ENCODE assay signal across 9 mouse cellular contexts in the genomic region with DNA sequence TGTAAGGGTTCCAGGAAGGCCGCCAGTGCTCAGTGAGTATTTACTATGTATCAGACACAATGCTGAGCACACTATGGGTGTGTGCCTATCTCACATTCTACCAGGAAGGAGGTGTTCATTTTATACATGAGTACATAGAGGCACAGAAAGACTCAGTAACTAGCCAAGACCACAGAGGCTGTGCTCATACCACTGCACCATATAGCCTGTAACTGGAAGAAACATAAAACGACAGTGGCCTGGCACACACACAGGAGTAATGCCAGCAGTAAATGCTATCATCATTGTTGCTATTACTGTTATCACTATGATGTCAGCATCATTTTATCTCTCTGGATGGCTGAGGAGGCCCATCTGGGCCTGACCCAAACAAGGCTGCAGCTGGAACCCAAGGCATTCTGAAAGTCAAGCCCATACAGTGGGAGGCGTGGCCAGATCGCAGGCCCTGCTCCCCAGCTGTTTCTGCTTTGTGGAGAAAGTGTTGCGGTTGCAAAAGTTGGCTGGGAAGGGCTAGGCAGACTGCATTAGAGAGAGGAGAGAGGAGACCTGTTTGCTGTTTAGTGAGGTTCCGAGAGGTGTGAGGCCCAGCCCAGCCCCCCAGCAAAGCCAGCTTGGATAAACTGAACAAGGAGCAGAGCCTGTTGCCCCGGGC.
A peak's percentile ranks its signal among the peaks of the same experiment; 100 is the strongest.
DNase-seq lines count a peak whose midpoint lies in the region; ATAC-seq lines count a peak whose summit lies in the region.
"Had no signal": no experiment of that assay in that cellular context is flagged by ENCODE, and none has a peak within 500 bp of the region (broad histone marks: within the 10 kb centered on the region; RNA-seq: fewer than 3 reads in every experiment).

No protein-coding gene starts in this region.

- H3K36me3 ChIP-seq in kidney, embryonic 15.5 days, result no peaks in the 10 kb centered on the region
- no peaks in the 10 kb centered on the region for H3K36me3 ChIP-seq in stomach, embryonic 16.5 days (ENCODE audit: control insufficient read depth, insufficient read depth, low read length)
- H3K36me3 ChIP-seq: liver, embryonic 15.5 days had no signal

- no peak overlapping the region for H3K27ac ChIP-seq in kidney, embryonic 15.5 days
- peak overlapping the region; percentile 34; the same call in 1 of the 2 replicates for H3K27ac ChIP-seq in stomach, embryonic 16.5 days (ENCODE audit: low read length)
- H3K27ac ChIP-seq: liver, embryonic 15.5 days had no signal

- no peak overlapping the region for H3K4me2 ChIP-seq in kidney, embryonic 15.5 days
- H3K4me2 ChIP-seq in stomach, embryonic 16.5 days (ENCODE audit: low read depth, low read length), result no peak overlapping the region
- H3K4me2 ChIP-seq: liver, embryonic 15.5 days had no signal

- WGBS in kidney, embryonic 15.5 days, result 68% methylated on average over 7 of the region's 7 CpGs
- 45% methylated on average over 7 of the region's 7 CpGs for WGBS in stomach, embryonic 16.5 days

- DNase-seq in kidney, postnatal 10 days, result peak; percentile 74
- DNase-seq in heart, postnatal 4 days, result peak; percentile 53
- no peak for DNase-seq in yolk sac, embryonic 10.5 days (ENCODE audit: low spot score)
- DNase-seq in cerebellum, adult 11-12 months, result no peak
- DNase-seq: cerebellum, postnatal 10 days had no signal

- no peak overlapping the region for H3K4me3 ChIP-seq in kidney, embryonic 15.5 days (replicated peaks)
- H3K4me3 ChIP-seq in stomach, embryonic 16.5 days (replicated peaks; ENCODE audit: low read length), result no peak overlapping the region
- H3K4me3 ChIP-seq: liver, embryonic 15.5 days had no signal

- no peaks in the 10 kb centered on the region for H3K27me3 ChIP-seq in kidney, embryonic 15.5 days
- H3K27me3 ChIP-seq in stomach, embryonic 16.5 days (ENCODE audit: control insufficient read depth, insufficient read depth, low read length), result no peaks in the 10 kb centered on the region

- no peak overlapping the region for H3K9ac ChIP-seq in kidney, embryonic 15.5 days
- no peak overlapping the region for H3K9ac ChIP-seq in stomach, embryonic 16.5 days (ENCODE audit: low read length)
- H3K9ac ChIP-seq: liver, embryonic 15.5 days had no signal

- ATAC-seq in kidney, embryonic 15.5 days (replicated peaks; ENCODE audit: low FRiP score), result no peak
- ATAC-seq in common myeloid progenitor, adult 5-6 weeks (replicated peaks; ENCODE audit: low read depth, poor library complexity, severe bottlenecking), result peak; percentile 37
- peak; percentile 54 for ATAC-seq in stomach, embryonic 16.5 days (ENCODE audit: insufficient read depth, low FRiP score)

- H3K4me1 ChIP-seq in kidney, embryonic 15.5 days, result peaks cover 21% of the 10 kb centered on the region
- H3K4me1 ChIP-seq in stomach, embryonic 16.5 days (ENCODE audit: control insufficient read depth, insufficient read depth, low read length), result peaks cover 5% of the 10 kb centered on the region

- H3K9me3 ChIP-seq in kidney, embryonic 15.5 days (replicated peaks), result no peaks in the 10 kb centered on the region
- H3K9me3 ChIP-seq in stomach, embryonic 16.5 days (replicated peaks; ENCODE audit: control insufficient read depth, low read length), result no peaks in the 10 kb centered on the region
- H3K9me3 ChIP-seq: liver, embryonic 15.5 days had no signal

Comparison
In these comparisons a context has a peak if more than half of its experiments do, and no peak if none do; other contexts are left out.
1. DNase-seq: peak in kidney, postnatal 10 days (single experiment) and heart, postnatal 4 days (single experiment); none in yolk sac, embryonic 10.5 days (single experiment) and cerebellum, adult 11-12 months (single experiment).